Mouse (Mus musculus): Measurements from ENCODE around the gene Olfr328. TPM values are rescaled to one million over a fixed set of nuclear protein-coding genes. Genes with fewer than 3 reads are reported as not detected.
"Not testable (repeated sequence)": the region's sequence is repeated elsewhere in the genome, so short reads cannot be mapped to it uniquely, and the experiment has no call there.

Gene Olfr328
- total and polyA plus RNA-seq, 2 experiments from 2014 or later: not detected

DNA sequence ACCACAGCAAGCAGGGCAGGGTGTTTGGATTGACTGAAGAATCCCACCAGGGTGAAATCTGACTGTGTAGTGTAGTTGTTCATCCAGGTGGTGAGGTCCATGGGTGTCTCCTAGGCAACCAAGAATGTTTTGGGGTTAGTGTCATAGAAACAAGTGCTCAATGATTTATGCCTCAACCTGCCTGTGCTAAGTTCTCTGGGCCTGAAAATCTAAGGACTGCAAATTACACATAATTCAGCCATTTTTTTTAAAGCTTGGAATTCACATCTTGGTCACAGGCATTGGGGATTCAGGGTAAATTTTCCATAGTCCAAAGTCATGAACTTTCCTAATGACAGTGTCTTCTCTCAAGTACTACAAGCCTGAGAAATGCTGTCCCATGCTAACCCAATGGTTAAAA, 53.0 kb downstream of the Olfr328 start, which contains the start of gene Olfr331:
Gene Olfr331 (minus strand): TSS at position 101 of the 400 bp plus-strand sequence.
- H3K4me2 ChIP-seq (ENCODE audit: low read depth); H3K27me3 ChIP-seq (ENCODE audit: insufficient read depth, low read length); H3K4me3 ChIP-seq (ENCODE audit: low read depth, low read length); ATAC-seq; H3K9me3 ChIP-seq (ENCODE audit: low read length); H3K4me1 ChIP-seq (ENCODE audit: insufficient read depth); H3K9ac ChIP-seq; DNase-seq; H3K27ac ChIP-seq (ENCODE audit: low read depth, low read length); H3K36me3 ChIP-seq (ENCODE audit: insufficient read depth): not testable (repeated sequence)

Other genes starting within 250 kb of the Olfr328 start
- gene Zfp692, start 248.6 kb downstream of the Olfr328 start, total RNA-seq (2014; rRNA removed): 25.6 and 30.0 TPM in 2 replicates
- 14.8 and 17.7 TPM in 2 replicates for gene Zfp692, start 248.6 kb downstream of the Olfr328 start, polyA plus RNA-seq (2015; fragmentation: Nextera tagmentation; extraction: Ambion mirVana)
- gene Zfp672, start 225.3 kb downstream of the Olfr328 start, total RNA-seq (2014; rRNA removed): 41.5 and 41.7 TPM in 2 replicates
- gene Zfp672, start 225.3 kb downstream of the Olfr328 start, polyA plus RNA-seq (2015; fragmentation: Nextera tagmentation; extraction: Ambion mirVana): 38.8 and 41.2 TPM in 2 replicates
- 43.1 and 44.3 TPM in 2 replicates for gene Sh3bp5l, start 224.9 kb downstream of the Olfr328 start, total RNA-seq (2014; rRNA removed)
- 35.8 and 44.9 TPM in 2 replicates for gene Sh3bp5l, start 224.9 kb downstream of the Olfr328 start, polyA plus RNA-seq (2015; fragmentation: Nextera tagmentation; extraction: Ambion mirVana)
- gene Lypd8, start 176.6 kb downstream of the Olfr328 start, total RNA-seq (2014; rRNA removed): not detected in 2 replicates
- gene Lypd8, start 176.6 kb downstream of the Olfr328 start, polyA plus RNA-seq (2015; fragmentation: Nextera tagmentation; extraction: Ambion mirVana): 0.13 TPM in 1 of 2 replicates, not detected in the other
- gene 1810065E05Rik, start 134.5 kb downstream of the Olfr328 start, total RNA-seq (2014; rRNA removed): not detected in 2 replicates
- gene 1810065E05Rik, start 134.5 kb downstream of the Olfr328 start, polyA plus RNA-seq (2015; fragmentation: Nextera tagmentation; extraction: Ambion mirVana): not detected in 2 replicates
- not detected in 2 replicates for gene Gm12253, start 123.1 kb downstream of the Olfr328 start, total RNA-seq (2014; rRNA removed)
- not detected in 2 replicates for gene Gm12253, start 123.1 kb downstream of the Olfr328 start, polyA plus RNA-seq (2015; fragmentation: Nextera tagmentation; extraction: Ambion mirVana)
- gene Lypd9, start 102.7 kb downstream of the Olfr328 start, total RNA-seq (2014; rRNA removed): not detected in 2 replicates
- not detected in 2 replicates for gene Lypd9, start 102.7 kb downstream of the Olfr328 start, polyA plus RNA-seq (2015; fragmentation: Nextera tagmentation; extraction: Ambion mirVana)
- not detected in 2 replicates for gene Olfr30, start 93.4 kb downstream of the Olfr328 start, total RNA-seq (2014; rRNA removed)
- gene Olfr30, start 93.4 kb downstream of the Olfr328 start, polyA plus RNA-seq (2015; fragmentation: Nextera tagmentation; extraction: Ambion mirVana): not detected in 2 replicates
- not detected in 2 replicates for gene Olfr332, start 63.1 kb downstream of the Olfr328 start, total RNA-seq (2014; rRNA removed)
- gene Olfr332, start 63.1 kb downstream of the Olfr328 start, polyA plus RNA-seq (2015; fragmentation: Nextera tagmentation; extraction: Ambion mirVana): 0.29 TPM in 1 of 2 replicates, not detected in the other
- not detected in 2 replicates for gene Olfr331, start 53.1 kb downstream of the Olfr328 start, total RNA-seq (2014; rRNA removed)
- not detected in 2 replicates for gene Olfr331, start 53.1 kb downstream of the Olfr328 start, polyA plus RNA-seq (2015; fragmentation: Nextera tagmentation; extraction: Ambion mirVana)
- 0.24 TPM in 1 of 2 replicates, not detected in the other for gene Olfr330, start 20.8 kb downstream of the Olfr328 start, total RNA-seq (2014; rRNA removed)
- gene Olfr330, start 20.8 kb downstream of the Olfr328 start, polyA plus RNA-seq (2015; fragmentation: Nextera tagmentation; extraction: Ambion mirVana): not detected in 2 replicates
- not detected in 2 replicates for gene Olfr329-ps, start 9.2 kb downstream of the Olfr328 start, total RNA-seq (2014; rRNA removed)
- gene Olfr329-ps, start 9.2 kb downstream of the Olfr328 start, polyA plus RNA-seq (2015; fragmentation: Nextera tagmentation; extraction: Ambion mirVana): not detected in 2 replicates
- not detected in 2 replicates for gene Olfr224, start 14.9 kb upstream of the Olfr328 start, total RNA-seq (2014; rRNA removed)
- gene Olfr224, start 14.9 kb upstream of the Olfr328 start, polyA plus RNA-seq (2015; fragmentation: Nextera tagmentation; extraction: Ambion mirVana): 0.10 TPM in 1 of 2 replicates, not detected in the other
- gene Olfr325, start 22.1 kb upstream of the Olfr328 start, total RNA-seq (2014; rRNA removed): not detected in 2 replicates
- not detected in 2 replicates for gene Olfr325, start 22.1 kb upstream of the Olfr328 start, polyA plus RNA-seq (2015; fragmentation: Nextera tagmentation; extraction: Ambion mirVana)
- gene Olfr324, start 39.5 kb upstream of the Olfr328 start, total RNA-seq (2014; rRNA removed): not detected in 2 replicates
- 0.13 TPM in 1 of 2 replicates, not detected in the other for gene Olfr324, start 39.5 kb upstream of the Olfr328 start, polyA plus RNA-seq (2015; fragmentation: Nextera tagmentation; extraction: Ambion mirVana)
- not detected in 2 replicates for gene 2210407C18Rik, start 60.4 kb upstream of the Olfr328 start, total RNA-seq (2014; rRNA removed)
- not detected in 2 replicates for gene 2210407C18Rik, start 60.4 kb upstream of the Olfr328 start, polyA plus RNA-seq (2015; fragmentation: Nextera tagmentation; extraction: Ambion mirVana)
- not detected in 2 replicates for gene Olfr323, start 74.9 kb upstream of the Olfr328 start, total RNA-seq (2014; rRNA removed)
- not detected in 2 replicates for gene Olfr323, start 74.9 kb upstream of the Olfr328 start, polyA plus RNA-seq (2015; fragmentation: Nextera tagmentation; extraction: Ambion mirVana)
- 0.15 TPM in 1 of 2 replicates, not detected in the other for gene Trim58, start 84.8 kb upstream of the Olfr328 start, total RNA-seq (2014; rRNA removed)
- 0.06 and 0.19 TPM in 2 replicates for gene Trim58, start 84.8 kb upstream of the Olfr328 start, polyA plus RNA-seq (2015; fragmentation: Nextera tagmentation; extraction: Ambion mirVana)
- gene Olfr322, start 103.1 kb upstream of the Olfr328 start, total RNA-seq (2014; rRNA removed): not detected in 2 replicates
- not detected in 2 replicates for gene Olfr322, start 103.1 kb upstream of the Olfr328 start, polyA plus RNA-seq (2015; fragmentation: Nextera tagmentation; extraction: Ambion mirVana)
- not detected in 2 replicates for gene Olfr320, start 125.5 kb upstream of the Olfr328 start, total RNA-seq (2014; rRNA removed)
- not detected in 2 replicates for gene Olfr320, start 125.5 kb upstream of the Olfr328 start, polyA plus RNA-seq (2015; fragmentation: Nextera tagmentation; extraction: Ambion mirVana)
- not detected in 2 replicates for gene Olfr319, start 143.5 kb upstream of the Olfr328 start, total RNA-seq (2014; rRNA removed)
- not detected in 2 replicates for gene Olfr319, start 143.5 kb upstream of the Olfr328 start, polyA plus RNA-seq (2015; fragmentation: Nextera tagmentation; extraction: Ambion mirVana)
- not detected in 2 replicates for gene Olfr318, start 168.4 kb upstream of the Olfr328 start, total RNA-seq (2014; rRNA removed)
- gene Olfr318, start 168.4 kb upstream of the Olfr328 start, polyA plus RNA-seq (2015; fragmentation: Nextera tagmentation; extraction: Ambion mirVana): not detected in 2 replicates
- 0.15 and 0.81 TPM in 2 replicates for gene Olfr317, start 183.6 kb upstream of the Olfr328 start, total RNA-seq (2014; rRNA removed)
- 0.12 and 0.13 TPM in 2 replicates for gene Olfr317, start 183.6 kb upstream of the Olfr328 start, polyA plus RNA-seq (2015; fragmentation: Nextera tagmentation; extraction: Ambion mirVana)
- not detected in 2 replicates for gene Olfr316, start 197.1 kb upstream of the Olfr328 start, total RNA-seq (2014; rRNA removed)
- 0.16 TPM in 1 of 2 replicates, not detected in the other for gene Olfr316, start 197.1 kb upstream of the Olfr328 start, polyA plus RNA-seq (2015; fragmentation: Nextera tagmentation; extraction: Ambion mirVana)
- gene Olfr315, start 217.6 kb upstream of the Olfr328 start, total RNA-seq (2014; rRNA removed): 0.29 TPM in 1 of 2 replicates, not detected in the other
- not detected in 2 replicates for gene Olfr315, start 217.6 kb upstream of the Olfr328 start, polyA plus RNA-seq (2015; fragmentation: Nextera tagmentation; extraction: Ambion mirVana)
- gene Olfr314, start 227.3 kb upstream of the Olfr328 start, total RNA-seq (2014; rRNA removed): not detected in 2 replicates
- not detected in 2 replicates for gene Olfr314, start 227.3 kb upstream of the Olfr328 start, polyA plus RNA-seq (2015; fragmentation: Nextera tagmentation; extraction: Ambion mirVana)
- 8.0 and 8.6 TPM in 2 replicates for gene Fam183b, start 246.3 kb upstream of the Olfr328 start, total RNA-seq (2014; rRNA removed)
- 8.6 and 12.0 TPM in 2 replicates for gene Fam183b, start 246.3 kb upstream of the Olfr328 start, polyA plus RNA-seq (2015; fragmentation: Nextera tagmentation; extraction: Ambion mirVana)

Data from forebrain, postnatal 0 days (tissue).